Mouse (Mus musculus) hindbrain, postnatal 0 days (tissue): ENCODE results near the gene Gm37240. TPM values are rescaled to one million over a fixed set of nuclear protein-coding genes. Genes with fewer than 3 reads are reported as not detected.

Experiments
- ATAC-seq: fragments of 200-750 bp; cut with Nextera tagmentation; 2 replicates; pipeline ENCODE4 v1.8.0; 2017; ENCODE audit warnings: mild to moderate bottlenecking, moderate TSS enrichment, moderate library complexity
- DNase-seq: peaks from one replicate; pipeline ENCODE4 v3.0.0-alpha.2; 2015; ENCODE audit warnings: low spot score
- H3K27ac ChIP-seq: fragments of 300-500 bp; sonication (generic); 2 replicates; pipeline ENCODE4 v1.5.1; 2014; ENCODE audit warnings: mild to moderate bottlenecking
- H3K27me3 ChIP-seq: fragments of 300-500 bp; sonication (generic); 2 replicates; pipeline ENCODE4 v1.6.1; 2014; ENCODE audit warnings: low read length, mixed read lengths; ENCODE audit not compliant: insufficient read depth
- H3K36me3 ChIP-seq: fragments of 300-500 bp; sonication (generic); 2 replicates; pipeline ENCODE4 v1.6.1; 2014; ENCODE audit warnings: low read length, mixed read lengths; ENCODE audit not compliant: insufficient read depth
- H3K4me1 ChIP-seq: fragments of 300-500 bp; sonication (generic); 2 replicates; pipeline ENCODE4 v1.6.1; 2014; ENCODE audit warnings: antibody characterized with exemption, low read length, mixed read lengths; ENCODE audit not compliant: insufficient read depth
- H3K4me2 ChIP-seq: fragments of 300-500 bp; sonication (generic); 2 replicates; pipeline ENCODE4 v1.6.1; 2014; ENCODE audit warnings: low read depth, mild to moderate bottlenecking, low read length, moderate library complexity, mixed read lengths
- H3K4me3 ChIP-seq: fragments of 300-500 bp; sonication (generic); 2 replicates; pipeline ENCODE4 v1.5.1; 2014; ENCODE audit warnings: low read length
- H3K9ac ChIP-seq: fragments of 300-500 bp; sonication (generic); replicated peaks from 2 replicates; pipeline ENCODE4 v1.6.1; 2014; ENCODE audit warnings: mild to moderate bottlenecking, low read length, moderate library complexity, mixed read lengths
- H3K9me3 ChIP-seq: fragments of 300-500 bp; sonication (generic); 2 replicates; pipeline ENCODE4 v1.6.1; 2016; ENCODE audit warnings: low read length, mixed read lengths
- CTCF ChIP-seq: IDR thresholded peaks from 2 replicates; pipeline ENCODE4 v1.5.1; 2016; ENCODE audit warnings: antibody characterized with exemption, control low read depth, low read depth
- WGBS: fragments of 180-500 bp; shearing (Covaris S2); extraction: QIAGEN DNeasy Blood & Tissue Kit; methylation state at CpG from one replicate; pipeline ENCODE4 v1.1.7; 2014; 5-methylcytosine and 5-hydroxymethylcytosine counted together
- polyA plus RNA-seq: library from polyadenylated mRNA; unstranded; fragments of >200 nt; fragmentation: Nextera tagmentation; extraction: Ambion mirVana; gene quantifications from 2 replicates; pipeline ENCODE4 v1.2.1, GENCODE M21; 2015
- total RNA-seq: library from RNA; depleted of rRNA; stranded (reverse); fragments of >200 nt; gene quantifications from 2 replicates; pipeline ENCODE4 v1.2.3, GENCODE M21; 2014

The Gm37240 gene
- total and polyA plus RNA-seq, 2 experiments from 2014 or later: 1.5 TPM; not detected in 1

GRCm38 (mm10) chr3:84729806-84730205 lies 1157.5 kb downstream of the Gm37240 start:
- TF ChIP-seq CTCF: no peak
- Histone ChIP-seq H3K36me3 (no peaks in the 10 kb centered on the region), H3K9me3 (no peaks in the 10 kb centered on the region), H3K4me2 (no peak overlapping the region), H3K4me1 (peaks cover 19% of the 10 kb centered on the region), H3K27me3 (no peaks in the 10 kb centered on the region), H3K9ac (no peak overlapping the region), H3K4me3 (no peak overlapping the region), H3K27ac (no peak overlapping the region)
- DNase-seq: no peak
- no peak for ATAC-seq
- 80% methylated on average over 6 of the region's 6 CpGs for WGBS

GRCm38 (mm10) chr3:84723996-84724395 lies 1163.3 kb downstream of the Gm37240 start:
- Histone ChIP-seq H3K9me3 (no peaks in the 10 kb centered on the region), H3K36me3 (no peaks in the 10 kb centered on the region), H3K4me2 (no peak overlapping the region), H3K4me1 (no peaks in the 10 kb centered on the region), H3K27ac (no peak overlapping the region), H3K4me3 (no peak overlapping the region), H3K9ac (no peak overlapping the region), H3K27me3 (no peaks in the 10 kb centered on the region)
- WGBS: 45% methylated on average over 5 of the region's 5 CpGs
- no peak for TF ChIP-seq CTCF
- ATAC-seq (no peak), DNase-seq (no peak)

- WGBS: 95% methylated on average over 4 of the region's 4 CpGs
- ATAC-seq (no peak), DNase-seq (no peak)
- H3K4me1 ChIP-seq: no peaks in the 10 kb centered on the region
- H3K27me3 ChIP-seq: no peaks in the 10 kb centered on the region
- no peak for TF ChIP-seq CTCF
- H3K9me3 ChIP-seq: no peaks in the 10 kb centered on the region
- H3K4me3 ChIP-seq: no peak overlapping the region
- H3K4me2 ChIP-seq: no peak overlapping the region
- no peaks in the 10 kb centered on the region for H3K36me3 ChIP-seq
- no peak overlapping the region for H3K9ac ChIP-seq
- H3K27ac ChIP-seq: no peak overlapping the region
Measured at GRCm38 (mm10) chr3:84722680-84723079, 1164.6 kb downstream of the Gm37240 start.

GRCm38 (mm10) chr3:84715073-84715768 lies 1172.1 kb downstream of the Gm37240 start:
- ATAC-seq (no peak), DNase-seq (no peak)
- Histone ChIP-seq H3K4me2 (no peak overlapping the region), H3K9ac (no peak overlapping the region), H3K36me3 (no peaks in the 10 kb centered on the region), H3K27me3 (no peaks in the 10 kb centered on the region), H3K4me1 (no peaks in the 10 kb centered on the region), H3K27ac (no peak overlapping the region), H3K9me3 (peaks cover 3% of the 10 kb centered on the region; the same call in 1 of the 2 replicates), H3K4me3 (no peak overlapping the region)
- TF ChIP-seq CTCF: no peak
- 87% methylated on average over 15 of the region's 15 CpGs for WGBS

GRCm38 (mm10) chr3:84712941-84713340 lies 1174.4 kb downstream of the Gm37240 start:
- Histone ChIP-seq H3K9ac (no peak overlapping the region), H3K4me3 (no peak overlapping the region), H3K36me3 (no peaks in the 10 kb centered on the region), H3K27me3 (no peaks in the 10 kb centered on the region), H3K9me3 (peaks cover 3% of the 10 kb centered on the region; the same call in 1 of the 2 replicates), H3K4me2 (no peak overlapping the region), H3K27ac (no peak overlapping the region), H3K4me1 (no peaks in the 10 kb centered on the region)
- DNase-seq: no peak
- no peak for ATAC-seq
- TF ChIP-seq CTCF: no peak
- WGBS: 58% methylated on average over 2 of the region's 2 CpGs

- Histone ChIP-seq H3K27me3 (no peaks in the 10 kb centered on the region), H3K4me1 (no peaks in the 10 kb centered on the region), H3K36me3 (no peaks in the 10 kb centered on the region), H3K4me3 (no peak overlapping the region), H3K4me2 (no peak overlapping the region), H3K9ac (no peak overlapping the region), H3K27ac (no peak overlapping the region), H3K9me3 (peaks cover 3% of the 10 kb centered on the region; the same call in 1 of the 2 replicates)
- no peak for TF ChIP-seq CTCF
- WGBS: 92% methylated on average over 4 of the region's 4 CpGs
- DNase-seq (no peak), ATAC-seq (no peak)
Measured at GRCm38 (mm10) chr3:84710723-84711122, 1176.6 kb downstream of the Gm37240 start.

- Histone ChIP-seq H3K9ac (no peak overlapping the region), H3K27me3 (no peaks in the 10 kb centered on the region), H3K4me2 (no peak overlapping the region), H3K27ac (no peak overlapping the region), H3K36me3 (no peaks in the 10 kb centered on the region), H3K4me1 (no peaks in the 10 kb centered on the region), H3K9me3 (no peaks in the 10 kb centered on the region), H3K4me3 (no peak overlapping the region)
- ATAC-seq: no peak
- TF ChIP-seq CTCF: no peak
- WGBS: 88% methylated on average over 8 of the region's 8 CpGs
- no peak for DNase-seq
Measured at GRCm38 (mm10) chr3:84709967-84710366, 1177.4 kb downstream of the Gm37240 start.
